ENCODE assay signal across 13 mouse cellular contexts in the genomic region with DNA sequence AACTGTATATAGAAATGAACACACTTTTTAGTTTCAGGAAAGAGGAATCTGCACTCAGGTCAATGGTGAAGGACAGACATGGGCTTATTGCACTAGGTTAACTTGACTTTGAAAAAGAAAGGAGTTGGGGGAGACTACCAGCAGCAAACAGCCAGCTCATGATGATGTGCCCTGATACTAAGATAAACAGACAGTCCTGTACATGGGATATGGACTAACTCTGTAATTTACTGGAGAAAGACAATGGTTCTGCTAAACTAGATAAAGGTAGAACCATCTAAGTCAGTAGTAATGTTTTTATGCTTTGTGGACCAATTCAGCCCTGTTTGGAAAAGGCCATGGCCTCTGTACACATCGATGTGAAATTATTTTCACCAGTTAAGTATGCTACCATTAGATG.
"Had no signal": no experiment of that assay in that cellular context is flagged by ENCODE, and none has a peak within 500 bp of the region (broad histone marks: within the 10 kb centered on the region; RNA-seq: fewer than 3 reads in every experiment).

No protein-coding gene starts in this region.

- H3K4me3 ChIP-seq: left cerebral cortex, adult 2 months; limb, embryonic 10.5 days; midbrain, embryonic 10.5 days; myocyte; neural tube, embryonic 15.5 days had no signal

- DNase-seq: kidney, adult 11 months; kidney, adult 9 months; kidney, postnatal 10 days; lung, adult 2 months; lung, postnatal 36 days; midbrain, embryonic 14.5 days had no signal

- H3K9me3 ChIP-seq: limb, embryonic 10.5 days; midbrain, embryonic 10.5 days; neural tube, embryonic 15.5 days had no signal

- H3K27ac ChIP-seq: left cerebral cortex, adult 2 months; limb, embryonic 10.5 days; midbrain, embryonic 10.5 days; neural tube, embryonic 15.5 days; stomach, postnatal 0 days had no signal

- H3K4me2 ChIP-seq: neural tube, embryonic 15.5 days had no signal

- ATAC-seq: lung, postnatal 0 days had no signal

- H3K9ac ChIP-seq: neural tube, embryonic 15.5 days had no signal

- H3K27me3 ChIP-seq: neural tube, embryonic 15.5 days had no signal

- H3K36me3 ChIP-seq: limb, embryonic 10.5 days; midbrain, embryonic 10.5 days; neural tube, embryonic 15.5 days had no signal
